Mouse (Mus musculus) lung, postnatal 0 days (tissue): ENCODE results near the gene Rab27a.

Source experiments
- CTCF ChIP-seq: IDR thresholded peaks from 2 replicates; pipeline ENCODE4 v1.5.1; 2016; ENCODE audit warnings: antibody characterized with exemption, mild to moderate bottlenecking
- EP300 ChIP-seq: IDR thresholded peaks from 2 replicates; pipeline ENCODE4 v1.6.1; 2016; ENCODE audit warnings: antibody characterized with exemption, mild to moderate bottlenecking, control low read depth

DNA sequence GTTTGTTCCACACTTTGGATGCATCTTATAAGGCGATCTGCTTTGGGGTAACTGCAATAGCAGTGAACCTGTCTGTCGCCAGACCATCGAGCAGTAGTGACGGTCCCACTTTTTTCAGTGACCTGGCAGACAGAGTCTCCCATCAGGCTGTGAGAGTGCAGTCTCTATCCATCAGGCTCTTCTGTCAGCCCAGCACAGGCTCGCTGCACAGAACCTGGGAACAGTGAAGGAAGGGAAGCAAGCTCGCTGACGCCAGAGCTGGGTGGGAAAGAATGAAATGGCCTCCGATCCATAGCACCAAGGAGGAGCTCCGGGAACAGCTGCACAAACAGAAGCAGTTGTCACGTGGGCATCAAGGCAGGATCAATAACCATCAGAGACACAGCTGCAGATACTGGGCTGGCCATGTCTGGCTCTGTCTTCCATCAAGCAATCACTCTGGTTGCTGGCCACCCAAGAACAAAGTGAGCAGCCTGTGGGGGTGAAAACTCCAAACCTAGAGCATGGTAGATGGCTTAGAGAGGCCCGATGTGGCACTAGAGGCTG, 92.8 kb downstream of the Rab27a start:
- TF ChIP-seq CTCF: no peak
- TF ChIP-seq EP300: no peak
